Mouse (Mus musculus) ES-E14 (cell line): ENCODE data around the gene Ascc1. TPM values are rescaled to one million over a fixed set of nuclear protein-coding genes. Genes with fewer than 3 reads are reported as not detected.

Experiments used
- DNase-seq: peaks from one replicate; pipeline ENCODE4 v3.0.0-alpha.2; 2013; ENCODE audit warnings: low read depth, low spot score
- H3K27ac ChIP-seq: 2 replicates; pipeline ENCODE4 v1.5.1; 2012; ENCODE audit warnings: low read depth, mild to moderate bottlenecking, low read length, moderate library complexity, mixed read lengths; ENCODE audit not compliant: poor library complexity, insufficient read depth, severe bottlenecking
- H3K36me3 ChIP-seq: 2 replicates; pipeline ENCODE4 v1.6.1; 2012; ENCODE audit warnings: mild to moderate bottlenecking, low read length, moderate library complexity, mixed read lengths; ENCODE audit not compliant: control insufficient read depth, poor library complexity, insufficient read depth, severe bottlenecking
- H3K4me1 ChIP-seq, 2 experiments: fragments of 150-350 bp in 1 of 2; sonication (generic) in 1 of 2; 2 replicates each; pipeline ENCODE4 v1.6.1; 2012; ENCODE audit warnings: low read length in 2 of 2, mild to moderate bottlenecking in 1 of 2, mixed read lengths in 1 of 2; ENCODE audit not compliant: control insufficient read depth in 2 of 2, insufficient read depth in 2 of 2, poor library complexity in 1 of 2
- H3K4me3 ChIP-seq, 2 experiments: fragments of 150-350 bp in 1 of 2; sonication (generic) in 1 of 2; 2 replicates each; pipeline ENCODE4 v1.5.1; 2012; ENCODE audit warnings: low read length in 2 of 2, low read depth in 1 of 2, mild to moderate bottlenecking in 1 of 2, mixed read lengths in 1 of 2; ENCODE audit not compliant: insufficient read depth in 1 of 2, poor library complexity in 1 of 2, severe bottlenecking in 1 of 2
- H3K9ac ChIP-seq: 2 replicates; pipeline ENCODE4 v1.6.1; 2012; ENCODE audit warnings: low read depth, mild to moderate bottlenecking, low read length, mixed read lengths; ENCODE audit not compliant: poor library complexity, insufficient read depth, severe bottlenecking
- H3K9me3 ChIP-seq: fragments of 150-350 bp; sonication (generic); 2 replicates; pipeline ENCODE4 v1.6.1; 2012; ENCODE audit warnings: low read depth, mild to moderate bottlenecking, low read length; ENCODE audit not compliant: control insufficient read depth, insufficient read depth
- CHD2 ChIP-seq: IDR thresholded peaks from 2 replicates; pipeline ENCODE4 v1.6.1; 2014; ENCODE audit warnings: mild to moderate bottlenecking, low read depth, low read length, inconsistent platforms
- HCFC1 ChIP-seq: IDR thresholded peaks from 2 replicates; pipeline ENCODE4 v1.6.1; 2012; ENCODE audit warnings: low read length, inconsistent platforms, borderline replicate concordance; ENCODE audit not compliant: insufficient read depth
- MAFK ChIP-seq: IDR thresholded peaks from 2 replicates; pipeline ENCODE4 v1.6.1; 2014; ENCODE audit warnings: mild to moderate bottlenecking, low read depth, low read length, inconsistent platforms; ENCODE audit not compliant: insufficient read depth
- ZC3H11A ChIP-seq: IDR thresholded peaks from 2 replicates; pipeline ENCODE4 v1.6.1; 2012; ENCODE audit warnings: low read depth, mild to moderate bottlenecking, inconsistent platforms, low read length, borderline replicate concordance
- ZNF384 ChIP-seq: IDR thresholded peaks from 2 replicates; pipeline ENCODE4 v1.6.1; 2012; ENCODE audit warnings: low read depth, low read length, inconsistent platforms
- in situ Hi-C, 2 experiments: fragments of 600-800 bp; cut with MboI; formaldehyde crosslinking; loops; one replicate each; pipeline ENCODE4 v1.15.1; 2025; ENCODE audit warnings: low sequenced_read_pairs in 2 of 2, inconsistent platforms in 1 of 2; ENCODE audit not compliant: unreplicated experiment in 2 of 2
- total RNA-seq: library from RNA; depleted of rRNA; stranded (reverse); fragments of 300-350 nt; gene quantifications from 2 replicates; pipeline ENCODE4 v1.2.3, GENCODE M21; 2012

The Ascc1 gene
- total RNA-seq, 1 experiment, result 18.8 TPM

DNA sequence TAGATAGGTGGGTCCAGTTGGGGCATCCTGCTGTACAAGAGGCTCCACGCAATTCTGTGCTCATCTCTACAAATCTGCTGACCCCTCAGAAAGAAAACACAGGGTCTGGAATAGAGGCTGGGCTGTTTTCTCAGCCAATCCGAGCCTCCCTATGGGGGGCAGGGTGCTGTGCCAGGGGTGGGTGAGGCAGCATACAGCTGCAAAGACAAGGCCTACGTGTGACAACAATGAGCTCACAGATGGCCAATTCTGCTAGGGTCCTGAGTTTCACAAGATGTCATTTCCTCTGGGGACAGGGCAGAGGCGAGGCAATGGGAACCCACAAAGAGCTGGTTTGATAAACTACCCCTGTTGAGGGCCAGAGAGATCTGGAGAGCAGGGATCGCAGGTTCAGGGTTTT is 44.1 kb upstream of the Ascc1 start:
- no peak overlapping the region for H3K9ac ChIP-seq
- no peak for DNase-seq
- H3K9me3 ChIP-seq, result no peaks in the 10 kb centered on the region
- TF ChIP-seq ZC3H11A, result no peak
- no peak for TF ChIP-seq HCFC1
- no peak for TF ChIP-seq ZNF384
- 0 out of 2 replicates have a peak, but pooled peaks have one; percentile 25 for TF ChIP-seq MAFK
- TF ChIP-seq CHD2, result no peak
- H3K36me3 ChIP-seq, result no peaks in the 10 kb centered on the region
- H3K27ac ChIP-seq, result no peak overlapping the region
- peaks cover 4 to 23% of the 10 kb centered on the region in 2 experiments; a peak in 3 of 4 replicates for H3K4me1 ChIP-seq
- in situ Hi-C loops, result no loop called here
- no peak overlapping the region for H3K4me3 ChIP-seq

DNA sequence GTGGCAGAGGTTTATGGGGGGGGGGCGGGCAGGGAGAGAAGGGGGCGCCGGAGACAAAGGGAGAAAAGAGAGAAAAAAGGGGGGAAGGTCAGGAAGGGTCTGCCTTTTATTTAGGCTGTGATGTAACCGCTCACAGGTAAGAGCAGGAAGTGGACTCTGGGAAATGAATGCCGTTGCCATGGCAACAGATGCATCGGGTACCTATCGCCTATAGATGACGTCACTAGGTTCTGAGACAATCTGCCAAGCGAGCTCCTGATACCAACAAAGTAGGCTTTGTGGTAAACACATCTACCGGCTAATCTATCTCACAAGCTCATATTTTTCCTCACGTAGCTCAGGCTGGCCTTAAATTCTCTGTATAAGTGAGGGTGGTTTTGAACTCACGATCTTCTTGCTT is 43.1 kb upstream of the Ascc1 start:
- DNase-seq, result no peak
- Histone ChIP-seq H3K36me3 (no peaks in the 10 kb centered on the region), H3K9ac (no peak overlapping the region), H3K4me3 (no peak overlapping the region), H3K9me3 (no peaks in the 10 kb centered on the region), H3K27ac (no peak overlapping the region), H3K4me1 (peaks cover 4 to 21% of the 10 kb centered on the region in 2 experiments; a peak in 3 of 4 replicates)
- in situ Hi-C loops, result no loop called here
- TF ChIP-seq ZC3H11A, result no peak
- TF ChIP-seq MAFK, result no peak
- no peak for TF ChIP-seq HCFC1
- TF ChIP-seq CHD2, result no peak
- no peak for TF ChIP-seq ZNF384

DNA sequence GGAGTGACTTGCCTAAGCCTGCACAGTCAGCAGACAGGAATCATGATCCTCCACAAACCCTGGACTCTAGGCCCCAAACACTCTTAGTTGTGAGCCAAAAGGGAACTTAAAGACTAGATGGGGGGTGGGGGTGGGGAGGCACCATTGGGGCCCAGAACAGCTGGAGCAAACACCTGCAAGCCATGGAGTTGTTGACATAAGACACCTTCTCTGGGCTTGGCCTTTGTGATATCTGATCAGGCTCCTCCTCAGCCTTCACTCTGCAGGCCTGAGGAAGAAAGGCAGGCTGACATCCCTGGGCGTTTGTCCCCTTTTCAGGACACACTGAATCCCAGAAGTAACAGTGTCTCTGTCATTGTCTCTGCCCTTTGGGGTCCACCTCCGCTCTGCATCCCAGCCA is 39.0 kb upstream of the Ascc1 start:
- in situ Hi-C loops, result no loop called here

GRCm38 (mm10) chr10:59964504-59965361 is 37.9 kb upstream of the Ascc1 start:
- H3K4me3 ChIP-seq, result peak overlapping the region; percentile 13 to 21; a peak in 3 of 4 replicates
- TF ChIP-seq MAFK, result peak; percentile 97
- no peak for TF ChIP-seq ZNF384
- no peaks in the 10 kb centered on the region for H3K36me3 ChIP-seq
- H3K27ac ChIP-seq, result peak overlapping the region; percentile 23; the same call in 1 of the 2 replicates
- peak overlapping the region; percentile 6 for H3K9ac ChIP-seq
- peaks cover 4 to 19% of the 10 kb centered on the region in 2 experiments; a peak in 3 of 4 replicates for H3K4me1 ChIP-seq
- no peak for DNase-seq
- in situ Hi-C loops, result no loop called here
- no peaks in the 10 kb centered on the region for H3K9me3 ChIP-seq

More for the DNA sequence above, 39.0 kb upstream of the Ascc1 start:
- H3K9ac ChIP-seq, result no peak overlapping the region
- no peak for DNase-seq
- H3K4me3 ChIP-seq, result no peak overlapping the region
- no peaks in the 10 kb centered on the region for H3K36me3 ChIP-seq
- TF ChIP-seq MAFK (no peak), ZNF384 (no peak), HCFC1 (no peak), ZC3H11A (no peak), CHD2 (no peak)
- peaks cover 4 to 26% of the 10 kb centered on the region in 2 experiments for H3K4me1 ChIP-seq
- H3K27ac ChIP-seq, result peak overlapping the region; percentile 3; the same call in 1 of the 2 replicates
- no peaks in the 10 kb centered on the region for H3K9me3 ChIP-seq
